Mouse (Mus musculus) embryonic facial prominence, embryonic 15.5 days (tissue): ENCODE data around the gene Wdr25. TPM values are rescaled to one million over a fixed set of nuclear protein-coding genes. Genes with fewer than 3 reads are reported as not detected.

Source experiments
- ATAC-seq: fragments of 200-750 bp; cut with Nextera tagmentation; 2 replicates; pipeline ENCODE4 v1.8.0; 2017; ENCODE audit warnings: low read depth, moderate TSS enrichment; ENCODE audit not compliant: insufficient number of reproducible peaks, low FRiP score, low TSS enrichment
- H3K27ac ChIP-seq: fragments of 300-500 bp; sonication (generic); replicated peaks from 2 replicates; pipeline ENCODE4 v1.5.1; 2015; ENCODE audit warnings: mild to moderate bottlenecking, inconsistent platforms
- H3K27me3 ChIP-seq: fragments of 300-500 bp; sonication (generic); 2 replicates; pipeline ENCODE4 v1.6.1; 2015; ENCODE audit warnings: inconsistent platforms
- H3K36me3 ChIP-seq: fragments of 300-500 bp; sonication (generic); 2 replicates; pipeline ENCODE4 v1.6.1; 2015; ENCODE audit warnings: mild to moderate bottlenecking, inconsistent platforms
- H3K4me1 ChIP-seq: fragments of 300-500 bp; sonication (generic); 2 replicates; pipeline ENCODE4 v1.6.1; 2015; ENCODE audit warnings: inconsistent platforms
- H3K4me2 ChIP-seq: fragments of 300-500 bp; sonication (generic); replicated peaks from 2 replicates; pipeline ENCODE4 v1.6.1; 2015; ENCODE audit warnings: mild to moderate bottlenecking, inconsistent platforms
- H3K4me3 ChIP-seq: fragments of 300-500 bp; sonication (generic); replicated peaks from 2 replicates; pipeline ENCODE4 v1.5.1; 2015; ENCODE audit warnings: mild to moderate bottlenecking, inconsistent platforms
- H3K9ac ChIP-seq: fragments of 300-500 bp; sonication (generic); 2 replicates; pipeline ENCODE4 v1.6.1; 2015; ENCODE audit warnings: inconsistent platforms
- H3K9me3 ChIP-seq: fragments of 300-500 bp; sonication (generic); replicated peaks from 2 replicates; pipeline ENCODE4 v1.6.1; 2016; ENCODE audit warnings: inconsistent platforms
- WGBS: fragments of 180-500 bp; shearing (Covaris S2); methylation state at CpG from one replicate; pipeline ENCODE4 v1.1.7; 2015; 5-methylcytosine and 5-hydroxymethylcytosine counted together
- polyA plus RNA-seq: library from polyadenylated mRNA; unstranded; fragments of >200 nt; fragmentation: Nextera tagmentation; extraction: Ambion mirVana; gene quantifications from 2 replicates; pipeline ENCODE4 v1.2.1, GENCODE M21; 2015

The Wdr25 gene
- polyA plus RNA-seq, 1 experiment from 2014 or later: 9.9 TPM

DNA sequence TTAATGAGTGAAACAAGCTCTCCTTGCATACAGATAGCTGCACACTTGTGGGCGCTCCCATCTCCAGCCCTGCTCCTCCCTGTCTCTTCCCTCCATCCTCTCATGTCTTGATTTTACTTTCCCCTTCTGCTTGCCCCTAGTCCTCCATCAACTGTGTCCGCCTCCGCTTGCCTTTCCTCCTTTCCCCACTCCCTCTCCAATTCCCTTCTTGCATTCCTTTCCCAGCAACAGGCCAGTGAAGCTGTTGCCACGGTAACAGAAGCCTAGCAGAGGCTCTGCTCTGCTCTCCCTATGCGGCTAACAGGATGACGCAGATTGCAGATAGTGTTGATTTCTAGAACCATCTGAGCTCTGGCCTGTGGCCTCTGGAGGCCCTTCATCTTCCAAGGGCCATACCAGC lies 22.5 kb downstream of the Wdr25 start:
- no peak for ATAC-seq

DNA sequence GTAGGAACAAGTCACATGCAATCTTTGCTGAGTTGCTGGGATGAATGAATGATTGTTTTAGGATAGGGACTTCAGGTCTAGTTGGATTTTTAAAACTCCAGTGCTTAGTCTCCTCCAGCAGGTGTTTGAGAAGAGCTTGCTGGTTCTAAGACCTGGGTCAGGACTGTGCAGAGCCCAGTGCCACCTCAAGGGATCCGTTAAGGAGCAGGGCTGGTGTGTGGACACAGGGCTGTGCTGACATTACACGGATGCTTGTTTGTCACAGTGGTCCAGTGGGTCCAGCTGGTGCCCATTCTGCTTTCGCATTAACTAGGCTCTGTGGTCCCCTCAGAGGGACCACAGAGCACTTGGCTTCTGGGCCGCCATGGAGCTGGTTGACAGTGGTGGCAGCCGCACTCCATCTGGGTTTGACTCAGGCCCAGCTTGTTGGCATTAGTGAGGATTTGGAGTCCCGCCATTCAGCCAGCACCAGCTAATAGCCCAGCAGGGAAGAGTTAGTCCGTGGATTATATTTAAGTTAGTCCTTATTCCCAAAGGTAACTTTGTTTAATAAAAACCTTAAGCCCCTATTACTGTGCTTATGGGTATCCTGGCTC lies 23.1 kb downstream of the Wdr25 start:
- 40% methylated on average over 7 of the region's 7 CpGs for WGBS
- H3K4me2 ChIP-seq: no peak overlapping the region
- H3K27me3 ChIP-seq: no peaks in the 10 kb centered on the region
- no peak overlapping the region for H3K4me3 ChIP-seq
- no peaks in the 10 kb centered on the region for H3K9me3 ChIP-seq
- H3K9ac ChIP-seq: no peak overlapping the region
- H3K36me3 ChIP-seq: no peaks in the 10 kb centered on the region
- peak; percentile 20; the same call in 1 of the 2 replicates for ATAC-seq
- H3K27ac ChIP-seq: no peak overlapping the region
- H3K4me1 ChIP-seq: peaks cover 69% of the 10 kb centered on the region

More for the DNA sequence above, 22.5 kb downstream of the Wdr25 start:
- WGBS: 27% methylated on average over 6 of the region's 6 CpGs
- H3K4me1 ChIP-seq: peaks cover 75% of the 10 kb centered on the region
- no peak overlapping the region for H3K4me2 ChIP-seq
- H3K9me3 ChIP-seq: no peaks in the 10 kb centered on the region
- no peaks in the 10 kb centered on the region for H3K36me3 ChIP-seq
- no peak overlapping the region for H3K27ac ChIP-seq
- H3K9ac ChIP-seq: no peak overlapping the region
- no peaks in the 10 kb centered on the region for H3K27me3 ChIP-seq
- no peak overlapping the region for H3K4me3 ChIP-seq

DNA sequence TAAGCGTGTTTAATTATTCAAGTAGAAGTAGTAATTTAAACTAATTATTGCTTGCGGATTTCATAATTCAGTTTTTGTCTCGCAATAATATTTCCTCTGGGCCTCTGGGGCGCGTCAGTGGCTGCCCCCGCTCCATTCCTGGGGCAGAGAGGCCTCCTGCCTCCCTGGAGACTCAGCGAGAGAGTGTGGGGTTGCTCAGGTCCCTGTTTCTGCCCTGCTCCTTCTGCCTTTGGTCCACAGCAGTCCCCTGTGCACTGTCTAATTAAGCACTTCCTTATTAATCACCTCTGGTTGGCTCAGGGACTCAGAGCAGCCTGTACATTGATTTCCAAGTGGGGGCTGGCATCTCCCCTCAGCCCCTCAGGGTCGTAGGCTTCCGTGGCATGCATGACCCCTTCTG lies 24.1 kb downstream of the Wdr25 start:
- H3K27me3 ChIP-seq: no peaks in the 10 kb centered on the region
- peaks cover 62% of the 10 kb centered on the region for H3K4me1 ChIP-seq
- WGBS: 36% methylated on average over 9 of the region's 9 CpGs
- no peak for ATAC-seq
- no peak overlapping the region for H3K4me3 ChIP-seq
- H3K36me3 ChIP-seq: no peaks in the 10 kb centered on the region
- no peak overlapping the region for H3K4me2 ChIP-seq
- H3K9me3 ChIP-seq: no peaks in the 10 kb centered on the region
- no peak overlapping the region for H3K9ac ChIP-seq
- no peak overlapping the region; the same call in 1 of the 2 replicates for H3K27ac ChIP-seq

DNA sequence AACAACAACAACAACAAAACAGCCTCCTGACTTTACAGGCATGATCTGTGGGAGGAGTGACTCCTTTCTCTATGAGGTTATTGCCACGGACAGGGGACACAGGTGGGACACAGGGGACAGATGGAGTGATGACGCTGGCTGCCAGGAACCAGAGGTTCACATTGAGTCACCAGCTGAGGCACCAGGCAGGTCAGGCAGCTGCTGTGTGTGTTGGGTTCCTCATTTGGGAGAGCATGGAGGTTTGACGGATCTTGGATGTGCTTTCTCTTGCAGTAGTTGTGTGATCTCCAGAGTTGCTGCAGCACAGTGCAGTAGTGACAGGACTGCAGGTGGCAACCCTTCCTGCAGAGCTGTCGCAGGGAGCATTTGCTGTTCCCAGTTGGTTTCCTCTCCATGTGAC lies 25.3 kb downstream of the Wdr25 start:
- no peak overlapping the region for H3K27ac ChIP-seq
- H3K27me3 ChIP-seq: no peaks in the 10 kb centered on the region
- ATAC-seq: no peak
- H3K4me2 ChIP-seq: no peak overlapping the region
- peaks cover 50% of the 10 kb centered on the region for H3K4me1 ChIP-seq
- no peak overlapping the region for H3K4me3 ChIP-seq
- H3K9me3 ChIP-seq: no peaks in the 10 kb centered on the region
- H3K9ac ChIP-seq: no peak overlapping the region
- H3K36me3 ChIP-seq: no peaks in the 10 kb centered on the region
- WGBS: 67% methylated on average over 4 of the region's 4 CpGs

DNA sequence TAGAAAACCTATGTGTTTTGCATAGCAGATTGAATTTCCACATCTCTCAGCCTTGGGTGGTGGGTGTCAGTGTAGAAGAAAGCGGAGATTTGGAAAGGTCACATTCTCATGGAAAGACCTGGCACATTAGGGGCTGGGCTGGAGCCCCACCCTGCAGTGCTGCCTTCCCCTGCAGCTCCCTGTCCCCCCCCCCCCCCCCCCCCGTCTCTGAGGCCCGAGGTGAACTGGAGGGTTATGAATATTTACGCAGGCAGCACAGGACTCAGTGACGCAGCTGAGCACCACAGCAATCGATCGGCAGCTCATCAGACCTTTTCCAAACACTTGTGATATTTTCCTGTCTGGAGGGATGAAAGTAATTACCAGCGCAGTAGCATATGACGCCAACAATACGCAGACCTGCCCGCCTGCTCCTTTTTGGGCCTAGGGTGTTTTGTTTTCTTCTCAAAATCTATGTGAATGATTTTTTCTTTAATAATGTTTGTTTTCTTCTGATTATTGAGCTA lies 33.2 kb downstream of the Wdr25 start:
- 55% methylated on average over 9 of the region's 11 CpGs for WGBS
- ATAC-seq: no peak
- H3K9me3 ChIP-seq: no peaks in the 10 kb centered on the region

DNA sequence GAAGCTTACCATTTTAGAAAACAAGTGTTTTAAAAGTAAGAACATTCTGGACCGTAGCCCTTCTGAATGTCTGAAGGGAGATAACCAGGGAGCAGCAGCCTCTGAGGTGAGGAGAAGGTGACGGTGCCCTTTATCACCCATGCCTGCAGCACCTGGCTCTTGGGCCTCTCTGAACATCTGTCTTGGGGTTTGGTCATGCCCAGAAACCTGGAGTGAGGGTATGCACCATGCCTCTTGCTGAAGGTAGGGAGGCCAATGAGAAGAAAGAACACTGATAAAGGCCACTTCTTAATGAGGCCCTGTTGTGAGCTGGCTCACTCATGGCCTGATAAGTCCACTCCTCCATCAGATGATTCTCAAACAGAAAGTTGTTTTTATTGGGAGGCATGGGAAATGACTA lies 34.8 kb downstream of the Wdr25 start:
- Histone ChIP-seq H3K4me2 (no peak overlapping the region), H3K27ac (no peak overlapping the region), H3K4me1 (peaks cover 13% of the 10 kb centered on the region), H3K4me3 (no peak overlapping the region), H3K27me3 (0 out of 2 replicates have a peak, but pooled peaks cover 8% of the 10 kb centered on the region), H3K36me3 (no peaks in the 10 kb centered on the region), H3K9ac (no peak overlapping the region), H3K9me3 (no peaks in the 10 kb centered on the region)
- WGBS: 86% methylated on average over 2 of the region's 2 CpGs
- ATAC-seq: no peak

More for the DNA sequence above, 33.2 kb downstream of the Wdr25 start:
- H3K4me1 ChIP-seq: 0 out of 2 replicates have a peak, but pooled peaks cover 4% of the 10 kb centered on the region
- no peak overlapping the region for H3K27ac ChIP-seq
- no peak overlapping the region for H3K9ac ChIP-seq
- H3K36me3 ChIP-seq: no peaks in the 10 kb centered on the region
- no peak overlapping the region for H3K4me2 ChIP-seq
- 0 out of 2 replicates have a peak, but pooled peaks cover 8% of the 10 kb centered on the region for H3K27me3 ChIP-seq
- no peak overlapping the region for H3K4me3 ChIP-seq

DNA sequence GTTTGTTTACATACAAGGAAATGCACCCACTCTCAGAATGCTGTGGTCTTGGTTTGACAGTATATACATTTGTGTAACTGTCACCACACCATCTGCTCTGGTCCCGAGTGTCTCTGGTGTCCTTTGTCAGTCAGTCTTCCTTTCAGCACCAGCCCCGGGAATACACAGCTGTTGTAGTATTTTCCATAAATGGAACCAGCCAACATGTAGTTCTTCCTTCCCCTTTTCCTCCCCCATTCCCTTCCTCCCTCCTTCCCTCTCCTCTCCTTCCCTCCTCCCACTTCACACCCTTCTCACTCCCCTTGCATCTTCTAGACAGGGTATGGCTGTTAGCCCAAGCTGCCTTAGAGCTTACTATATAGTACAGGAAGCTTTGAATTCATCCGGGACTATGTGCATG lies 36.0 kb downstream of the Wdr25 start:
- Histone ChIP-seq H3K36me3 (no peaks in the 10 kb centered on the region), H3K27ac (no peak overlapping the region), H3K27me3 (0 out of 2 replicates have a peak, but pooled peaks cover 8% of the 10 kb centered on the region), H3K9me3 (no peaks in the 10 kb centered on the region), H3K4me1 (peaks cover 25% of the 10 kb centered on the region), H3K4me2 (no peak overlapping the region), H3K4me3 (no peak overlapping the region), H3K9ac (no peak overlapping the region)
- WGBS: 60% methylated on average over 3 of the region's 3 CpGs
- 0 out of 2 replicates have a peak, but pooled peaks have one; percentile 7 for ATAC-seq

DNA sequence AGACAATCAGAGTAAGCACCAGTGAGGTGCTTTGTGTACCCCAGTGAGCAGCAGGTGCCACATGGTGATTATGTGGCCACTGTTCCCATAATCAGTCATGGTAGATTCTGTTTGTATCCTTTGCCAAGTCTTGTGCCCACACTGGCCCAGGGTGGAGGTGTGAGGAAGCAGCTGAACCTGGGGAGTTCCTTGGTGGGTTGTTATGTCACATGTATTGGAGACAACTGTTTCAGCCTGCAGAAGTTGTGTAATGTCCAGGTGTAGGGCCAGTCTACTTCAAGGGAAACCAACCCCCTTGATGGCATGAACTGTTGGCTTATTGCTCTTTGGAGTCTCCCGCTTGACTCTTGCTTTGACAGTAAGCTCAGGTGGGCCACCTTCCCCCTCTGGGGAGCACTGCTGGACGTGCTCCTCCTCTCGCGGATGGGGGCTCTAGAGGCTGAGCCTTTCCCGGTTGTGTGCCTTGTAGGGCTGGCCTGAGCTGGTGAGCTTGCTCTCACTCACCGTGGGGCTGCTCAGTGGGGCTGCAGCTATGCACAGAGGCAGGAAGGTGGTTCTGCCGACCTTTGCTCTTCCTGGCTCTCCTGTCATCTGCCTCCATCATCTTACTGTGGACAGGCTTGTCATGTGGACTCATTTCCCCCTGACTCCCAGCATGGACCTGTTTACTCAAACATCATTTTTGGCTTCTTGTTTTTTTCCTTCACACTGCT lies 38.1 kb downstream of the Wdr25 start:
- H3K36me3 ChIP-seq: no peaks in the 10 kb centered on the region
- ATAC-seq: no peak
- H3K4me2 ChIP-seq: no peak overlapping the region
- no peak overlapping the region for H3K27ac ChIP-seq
- peaks cover 26% of the 10 kb centered on the region for H3K4me1 ChIP-seq
- no peaks in the 10 kb centered on the region for H3K9me3 ChIP-seq
- H3K27me3 ChIP-seq: no peaks in the 10 kb centered on the region
- H3K9ac ChIP-seq: no peak overlapping the region
- WGBS: 64% methylated on average over 7 of the region's 7 CpGs
- H3K4me3 ChIP-seq: no peak overlapping the region

DNA sequence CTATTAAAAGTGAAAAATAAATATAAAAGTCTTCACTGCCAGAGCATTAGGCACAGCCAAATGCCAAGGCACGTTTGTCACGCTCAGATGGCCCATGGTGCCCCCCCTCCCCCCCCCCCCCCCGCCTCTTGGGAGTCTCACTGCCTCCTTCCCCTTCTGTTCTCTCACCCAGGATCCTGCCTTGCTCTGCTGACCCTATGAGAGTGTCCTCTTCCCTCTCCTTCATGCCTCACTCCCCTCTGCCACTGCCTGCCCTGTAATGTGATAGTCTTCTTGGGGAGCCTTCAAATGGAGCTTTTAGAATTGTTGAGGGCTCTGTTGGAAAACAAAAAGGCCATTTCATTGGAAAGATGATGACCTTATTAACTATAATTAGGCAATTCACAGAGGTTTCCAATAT lies 38.7 kb downstream of the Wdr25 start:
- Histone ChIP-seq H3K9me3 (no peaks in the 10 kb centered on the region), H3K27ac (no peak overlapping the region), H3K4me2 (no peak overlapping the region), H3K36me3 (no peaks in the 10 kb centered on the region), H3K9ac (no peak overlapping the region), H3K4me3 (no peak overlapping the region), H3K4me1 (peaks cover 31% of the 10 kb centered on the region), H3K27me3 (no peaks in the 10 kb centered on the region)
- ATAC-seq: no peak
- WGBS: 29% methylated on average over 2 of the region's 3 CpGs

DNA sequence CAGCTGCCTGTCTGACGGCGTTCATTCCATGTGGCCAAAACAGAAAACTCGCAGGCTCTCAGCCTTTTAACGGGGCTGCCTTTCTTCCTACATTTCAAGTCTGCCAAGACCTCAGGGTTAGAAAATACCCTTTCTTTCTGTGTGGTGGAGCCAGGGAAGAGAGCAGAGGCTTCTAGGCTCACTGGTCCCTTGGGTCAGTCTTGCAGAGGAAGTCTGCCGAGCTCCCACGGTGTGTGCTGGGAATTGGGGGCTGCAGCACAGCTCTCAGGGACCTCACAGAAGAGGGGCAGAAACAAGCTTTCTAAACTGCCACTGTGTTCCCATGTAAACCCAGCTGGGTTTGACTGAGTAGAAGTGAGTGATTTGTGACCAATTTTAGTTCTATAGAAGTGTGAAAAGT lies 40.8 kb downstream of the Wdr25 start:
- H3K27ac ChIP-seq: no peak overlapping the region
- no peak overlapping the region for H3K9ac ChIP-seq
- no peak overlapping the region for H3K4me3 ChIP-seq
- H3K27me3 ChIP-seq: no peaks in the 10 kb centered on the region
- WGBS: 47% methylated on average over 6 of the region's 6 CpGs
- no peak overlapping the region for H3K4me2 ChIP-seq
- no peaks in the 10 kb centered on the region for H3K9me3 ChIP-seq
- no peak for ATAC-seq
- H3K36me3 ChIP-seq: no peaks in the 10 kb centered on the region
- peaks cover 31% of the 10 kb centered on the region for H3K4me1 ChIP-seq

DNA sequence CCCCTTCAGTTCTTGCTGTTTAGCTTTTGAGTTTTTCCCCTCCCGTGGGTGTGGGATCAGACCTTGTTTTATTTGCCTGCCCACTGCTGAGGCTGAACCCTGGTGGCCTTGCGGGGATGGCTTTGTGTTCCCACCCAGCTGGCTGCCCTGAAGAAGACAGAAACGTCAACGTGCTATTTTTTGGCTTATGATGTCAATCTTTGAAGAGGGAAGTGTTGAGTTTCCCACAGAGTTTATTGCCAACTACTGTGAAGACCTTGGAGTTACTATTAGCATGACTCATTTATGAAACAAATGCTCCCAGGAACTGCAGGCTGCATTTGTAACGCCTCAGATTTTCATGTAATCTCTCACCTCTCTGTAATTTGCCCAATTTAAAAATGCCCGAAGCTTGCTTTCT lies 43.4 kb downstream of the Wdr25 start:
- H3K27ac ChIP-seq: 0 out of 2 replicates have a peak overlapping the region, but pooled peaks have one; percentile 39
- H3K4me2 ChIP-seq: no peak overlapping the region
- WGBS: 47% methylated on average over 6 of the region's 6 CpGs
- no peak overlapping the region for H3K9ac ChIP-seq
- peak; percentile 31; the same call in 1 of the 2 replicates for ATAC-seq
- H3K9me3 ChIP-seq: no peaks in the 10 kb centered on the region
- peaks cover 25% of the 10 kb centered on the region for H3K4me1 ChIP-seq
- no peak overlapping the region for H3K4me3 ChIP-seq
- no peaks in the 10 kb centered on the region for H3K27me3 ChIP-seq
- H3K36me3 ChIP-seq: no peaks in the 10 kb centered on the region
